In the genomic region with DNA sequence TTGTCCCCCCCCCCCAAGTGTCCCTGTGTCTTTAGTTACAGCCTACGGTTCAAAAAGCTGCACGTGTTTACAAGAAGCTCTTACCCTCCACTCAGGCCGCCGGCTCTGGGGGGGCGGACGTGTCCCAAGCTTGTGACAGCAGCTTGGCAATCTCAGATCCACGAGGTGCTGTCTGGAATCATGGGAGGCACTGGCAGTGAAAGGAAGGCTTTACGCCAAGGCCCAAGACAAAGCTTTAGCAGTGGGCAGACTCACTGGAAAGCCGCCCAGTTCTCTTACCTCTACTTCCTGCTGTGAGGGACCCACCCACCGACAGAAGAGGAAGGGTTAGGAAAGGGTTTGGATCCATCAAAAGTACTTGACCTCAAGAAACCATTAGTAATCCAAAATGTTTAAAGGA, we compare ENCODE assay signal across 10 mouse cellular contexts.
DNase-seq lines count a peak whose midpoint lies in the region; ATAC-seq and TF ChIP-seq lines count a peak whose summit lies in the region.
"Had no signal": no experiment of that assay in that cellular context is flagged by ENCODE, and none has a peak within 500 bp of the region (broad histone marks: within the 10 kb centered on the region; RNA-seq: fewer than 3 reads in every experiment).

No protein-coding gene starts in this region.

- peaks cover 26% of the 10 kb centered on the region for H3K36me3 ChIP-seq in E14TG2a.4 (ENCODE audit: insufficient read depth, low read length)

- 0 out of 2 replicates have a peak, but pooled peaks have one; percentile 28 for ATAC-seq in frontal cortex, adult (ENCODE audit: low TSS enrichment)
- ATAC-seq in erythroblast, adult 5-6 weeks (replicated peaks; ENCODE audit: low FRiP score, poor library complexity, severe bottlenecking) = no peak

- intact Hi-C loops in left cerebral cortex, postnatal 14 days (cut with DNase I) = no loop called here

- H3K27me3 ChIP-seq in E14TG2a.4 (ENCODE audit: insufficient read depth, low read length) = no peaks in the 10 kb centered on the region
- H3K27me3 ChIP-seq: embryonic facial prominence, embryonic 15.5 days; liver, embryonic 15.5 days had no signal

- H3K4me3 ChIP-seq in E14TG2a.4 (replicated peaks; ENCODE audit: low read length) = peak overlapping the region; percentile 32; the same call in 1 of the 2 replicates
- H3K4me3 ChIP-seq: embryonic facial prominence, embryonic 15.5 days; liver, embryonic 15.5 days had no signal

- H3K4me1 ChIP-seq in E14TG2a.4 (replicated peaks; ENCODE audit: low read depth, low read length) = peaks cover 35% of the 10 kb centered on the region
- H3K4me1 ChIP-seq: embryonic facial prominence, embryonic 15.5 days; liver, embryonic 15.5 days had no signal

- no peaks in the 10 kb centered on the region for H3K9me3 ChIP-seq in E14TG2a.4 (ENCODE audit: low read length)
- H3K9me3 ChIP-seq: embryonic facial prominence, embryonic 15.5 days; liver, embryonic 15.5 days had no signal

- DNase-seq in frontal cortex, postnatal 25 days (ENCODE audit: low spot score in 2 of 2) = no peak
- peak; percentile 50 for DNase-seq in fat pad, adult 2 months (ENCODE audit: extremely low read depth, low read depth, low spot score)
- peak; percentile 40 to 57 for DNase-seq in left cerebral cortex, postnatal 14 days (ENCODE audit: low spot score in 2 of 2)
- no peak for DNase-seq in embryo, embryonic 11 days
- DNase-seq in adipocyte (ENCODE audit: low spot score) = no peak

- no peak for TF ChIP-seq CTCF in E14TG2a.4 (conservative IDR thresholded peaks at IDR 0.05; ENCODE audit: low read length)

Comparison
In these comparisons a context has a peak if more than half of its experiments do, and no peak if none do; other contexts are left out.
1. DNase-seq: peak in fat pad, adult 2 months (single experiment) and left cerebral cortex, postnatal 14 days (2 of 2); none in frontal cortex, postnatal 25 days (0 of 2), embryo, embryonic 11 days (single experiment) and adipocyte (single experiment).